In the genomic region with DNA sequence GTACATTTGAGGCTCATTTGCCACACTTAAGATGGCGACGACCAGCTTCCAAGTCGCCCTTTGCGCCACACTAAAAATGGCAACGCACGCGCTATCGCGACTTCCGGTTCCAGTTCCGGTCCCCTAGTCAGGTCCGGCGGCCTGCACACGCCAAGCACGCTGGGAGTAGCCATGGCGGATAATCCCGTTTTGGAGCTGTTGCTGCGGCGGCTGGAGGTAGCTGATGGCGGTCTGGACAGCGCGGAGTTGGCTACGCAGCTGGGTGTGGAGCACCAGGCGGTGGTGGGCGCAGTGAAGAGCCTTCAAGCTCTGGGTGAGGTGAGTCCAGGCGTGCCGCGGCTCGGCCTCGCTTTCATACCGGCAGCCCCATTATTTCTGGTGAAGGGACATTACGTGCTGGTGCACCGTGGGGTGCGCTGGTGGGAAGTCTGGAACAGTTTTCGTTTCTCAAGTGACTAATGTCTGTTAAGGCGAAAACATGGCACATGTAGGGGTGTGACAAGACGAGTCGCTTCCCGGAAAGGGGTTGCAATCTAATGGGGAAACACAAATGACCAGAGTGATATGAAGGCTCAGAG, we compare ENCODE assay signal across 8 mouse cellular contexts. TPM values are rescaled to one million over a fixed set of nuclear protein-coding genes. Genes with fewer than 3 reads are reported as not detected.
DNase-seq lines count a peak whose midpoint lies in the region; ATAC-seq and TF ChIP-seq lines count a peak whose summit lies in the region.

TSS of gene Farsa (plus strand) at position 126 of the 578 bp plus-strand sequence.

- H3K9me3 ChIP-seq in hindbrain, embryonic 13.5 days: no peaks in the 10 kb centered on the region

- TF ChIP-seq CTCF in Patski (IDR thresholded peaks at IDR 0.05): no peak

- H3K9ac ChIP-seq in hindbrain, embryonic 13.5 days: peak within 1 kb of the TSS; percentile 82

- CTCF ChIA-PET in Patski (lab: Charles Lee): interaction anchor here (0.7 to 1.5 kb wide), 4 partner anchors 10 to 46 kb away, joined by 3 read pairs; no protein-coding TSS in a partner anchor

- WGBS in hindbrain, embryonic 13.5 days: under 1% methylated on average over 39 of the region's 39 CpGs

- peak within 1 kb of the TSS; percentile 85 for H3K27ac ChIP-seq in hindbrain, embryonic 13.5 days

- POLR2A ChIA-PET in Patski (lab: Charles Lee): interaction anchor here (1.4 to 2.0 kb wide), 3 partner anchors 9 to 11 kb away, joined by 6 to 11 read pairs (median 6); partner anchors contain the start of gene Calr

- peak; percentile 78 for ATAC-seq in Patski
- ATAC-seq in hindbrain, embryonic 13.5 days (ENCODE audit: low FRiP score): peak; percentile 92

- H3K4me3 ChIP-seq in hindbrain, embryonic 13.5 days: peak within 1 kb of the TSS; percentile 84

- H3K27me3 ChIP-seq in Patski: no peaks in the 10 kb centered on the region
- no peaks in the 10 kb centered on the region for H3K27me3 ChIP-seq in hindbrain, embryonic 13.5 days

- DNase-seq in Patski (ENCODE audit: low read depth, low spot score): peak; percentile 64
- DNase-seq in cerebellum, postnatal 14 days: peak; percentile 94 to 95
- peak; percentile 84 to 90 for DNase-seq in frontal cortex, postnatal 14 days (ENCODE audit: low spot score in 2 of 2)
- peak; percentile 88 to 89 for DNase-seq in layer of hippocampus, postnatal 25 days (ENCODE audit: extremely low spot score in 1 of 2, low spot score in 1 of 2)
- DNase-seq in lung, postnatal 25 days (ENCODE audit: low spot score): peak; percentile 94
- peak; percentile 97 for DNase-seq in retina, embryonic 14.5 days (ENCODE audit: low spot score)
- DNase-seq in thymus, postnatal 4 days: peak; percentile 91

- H3K4me1 ChIP-seq in hindbrain, embryonic 13.5 days (replicated peaks): peaks cover 17% of the 10 kb centered on the region

- H3K36me3 ChIP-seq in hindbrain, embryonic 13.5 days: peaks cover 29% of the 10 kb centered on the region

- H3K4me2 ChIP-seq in hindbrain, embryonic 13.5 days: peak within 1 kb of the TSS; percentile 81

- in situ Hi-C loops in Patski (cut with MboI; ENCODE audit: low pct_unique_long_range_greater_than_20kb): no loop called here

RNA-seq across cellular contexts. Expression of gene Farsa, which starts in this region (rescaled TPM):
- 79.6 TPM for polyA plus RNA-seq in Patski (2021)
- 107 and 109 TPM in 2 replicates for polyA plus RNA-seq in hindbrain, embryonic 13.5 days (2015; fragmentation: Nextera tagmentation; extraction: Ambion mirVana)
- total RNA-seq in layer of hippocampus, postnatal 25 days (2021): 10 to 100 TPM; 52.4 to 53.3 TPM

Comparison
In these comparisons a context has a peak if more than half of its experiments do, and no peak if none do; other contexts are left out.
1. Peak in every context shown above with its lines: DNase-seq, ATAC-seq, H3K4me3 ChIP-seq and H3K27ac ChIP-seq.